Mouse (Mus musculus): ENCODE measurements around the gene Ubl3.

Gene Ubl3

DNA sequence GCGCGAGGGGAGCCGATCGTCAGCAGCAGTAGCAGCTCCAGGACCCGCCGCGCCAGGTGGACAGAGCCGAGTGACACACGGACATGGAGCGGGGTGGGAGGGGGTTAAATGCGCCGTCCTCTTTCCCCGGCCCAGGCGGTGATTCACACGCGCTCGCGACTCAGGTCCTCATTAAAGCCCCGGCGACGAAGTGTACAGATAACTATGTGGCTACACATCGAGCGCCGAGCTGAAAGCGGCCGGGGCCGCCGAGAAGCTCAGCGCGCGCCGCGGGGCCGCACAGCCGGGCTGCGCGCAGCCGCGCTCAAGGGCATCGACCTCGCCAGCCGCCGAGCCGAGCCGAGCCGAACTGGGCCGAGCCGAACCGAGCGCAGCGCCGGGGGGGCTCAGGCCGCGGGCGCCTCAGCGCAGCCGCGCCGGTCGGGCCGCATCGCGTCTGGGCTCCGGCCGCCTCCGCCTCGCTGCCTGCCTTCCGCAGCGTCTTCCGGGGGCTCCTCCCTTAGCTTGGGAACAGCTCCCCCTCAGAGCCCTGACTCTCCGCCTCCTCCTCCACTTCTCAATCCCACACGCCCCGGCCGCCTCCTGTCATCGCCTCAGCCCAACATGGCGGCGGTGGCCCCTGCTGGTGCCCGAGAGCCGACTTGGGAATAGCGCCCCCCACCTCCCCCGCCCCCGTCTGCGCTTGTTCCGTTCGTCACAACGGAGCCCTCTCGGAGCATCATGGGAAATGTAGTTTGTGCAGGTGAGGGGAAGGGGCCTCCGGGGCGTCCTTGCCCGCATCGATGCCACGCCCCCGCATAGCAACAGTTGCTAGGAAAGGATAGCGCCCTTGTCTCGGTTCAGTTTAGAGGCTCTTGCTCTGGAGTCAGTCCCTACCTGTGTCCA lies at the start of gene Ubl3:
Gene Ubl3, minus strand, starts transcription at position 603 of the 885 bp plus-strand sequence.
- peak; percentile 76 to 90 for DNase-seq (ENCODE audit: low spot score in 2 of 2)

DNA sequence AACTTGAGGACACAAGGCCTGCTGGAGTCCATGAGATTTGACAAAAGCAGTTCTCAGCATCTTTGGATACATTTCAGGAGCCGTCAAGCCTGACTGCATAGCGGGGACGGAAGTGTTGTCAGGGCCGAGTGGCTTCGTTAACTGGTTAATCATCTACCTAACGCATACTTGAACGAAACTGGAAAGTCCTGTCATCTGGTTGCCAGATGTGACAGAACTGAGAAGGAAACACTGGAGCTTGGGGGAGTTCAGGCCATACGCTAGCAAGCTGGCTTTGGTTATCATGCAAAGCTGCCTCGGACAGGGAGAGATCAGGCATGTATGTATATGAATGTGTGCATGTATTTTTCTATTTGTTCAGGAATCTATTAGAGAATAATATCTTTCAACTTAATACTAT lies 45.8 kb upstream of the Ubl3 start:
- DNase-seq (ENCODE audit: low spot score in 2 of 2) = no peak

DNA sequence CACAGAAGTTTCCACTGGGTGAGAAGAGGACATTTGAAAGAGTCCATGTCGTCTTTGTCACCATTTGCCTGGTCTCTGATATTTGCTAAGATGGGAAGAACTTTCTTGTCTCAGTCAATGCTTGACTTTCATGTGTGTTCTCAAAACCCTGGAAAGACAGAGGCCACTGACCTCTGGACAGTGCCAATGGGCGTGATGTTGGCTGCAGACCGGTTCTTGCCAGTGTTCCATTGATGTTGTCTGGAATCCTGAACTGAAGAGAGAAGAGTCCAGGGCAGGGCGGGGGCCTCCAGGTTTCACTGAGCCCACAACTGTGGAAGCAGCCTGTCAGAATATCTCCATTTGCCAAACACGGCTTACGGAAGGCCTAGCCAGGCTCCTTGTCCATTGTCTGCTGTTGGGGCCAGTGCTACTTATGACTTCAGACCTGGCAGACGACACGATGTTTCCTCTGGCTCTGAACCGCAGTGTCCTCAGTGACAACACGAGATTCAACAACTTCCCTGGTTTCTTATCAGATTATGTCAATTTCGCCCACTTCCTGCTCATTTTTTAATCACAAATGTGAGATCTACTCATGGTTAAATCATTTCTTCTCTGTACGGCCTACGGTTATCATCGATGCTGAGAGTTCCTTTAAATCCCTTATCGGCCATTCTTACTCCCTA lies 43.6 kb upstream of the Ubl3 start:
- no peak for DNase-seq (ENCODE audit: low spot score in 2 of 2)

DNA sequence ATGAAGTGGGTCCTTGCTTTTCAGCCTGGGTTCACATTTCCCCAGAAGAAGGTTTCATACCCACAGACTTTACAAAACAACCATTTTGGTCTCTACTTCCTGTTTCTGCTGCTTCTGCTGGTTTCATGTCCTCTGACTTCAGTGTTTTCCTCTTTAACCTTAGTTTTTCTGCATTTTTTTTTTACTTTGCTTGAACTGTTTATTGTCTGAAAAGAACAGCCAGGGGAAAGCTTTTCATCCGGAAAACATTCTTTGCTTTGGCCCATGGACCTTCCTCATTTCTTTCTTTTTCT lies 42.8 kb upstream of the Ubl3 start:
- DNase-seq (ENCODE audit: low spot score in 2 of 2) = no peak

DNA sequence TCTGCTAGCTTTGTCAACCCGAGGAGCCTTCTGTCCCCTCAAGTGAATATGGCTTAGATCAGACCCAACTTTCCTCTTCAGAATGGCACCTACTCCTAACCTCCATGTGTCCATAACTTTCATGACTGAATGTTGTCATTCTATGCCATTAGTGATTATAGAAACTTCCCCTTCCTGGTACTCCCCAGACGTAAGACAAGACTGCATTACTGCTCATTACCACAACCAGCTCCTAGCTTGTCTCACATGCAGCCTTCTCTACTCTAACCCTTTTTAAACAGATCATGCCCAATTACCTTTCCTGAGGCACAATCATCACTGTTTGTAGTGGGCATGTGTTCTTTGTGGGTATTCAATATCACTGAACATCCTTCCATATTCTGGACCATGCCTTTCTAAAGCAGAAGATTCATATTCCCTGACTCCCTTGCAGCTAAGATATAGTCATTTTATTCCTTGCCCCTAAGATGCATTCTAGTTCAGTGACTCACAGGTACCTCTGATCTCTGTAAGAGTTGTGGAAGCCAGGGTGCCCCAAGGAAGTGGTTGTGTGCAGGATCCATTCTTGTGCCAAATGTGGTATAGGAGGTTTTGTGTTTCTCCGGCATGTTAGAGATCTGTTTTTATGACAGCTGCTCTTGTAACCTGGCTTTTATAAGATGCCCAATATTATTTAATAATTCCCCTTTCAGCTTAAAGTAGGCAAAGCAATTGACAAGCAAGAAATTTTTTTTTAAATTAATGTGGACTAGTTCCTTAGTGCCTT lies 42.3 kb upstream of the Ubl3 start:
- no peak for DNase-seq (ENCODE audit: low spot score in 2 of 2)

DNA sequence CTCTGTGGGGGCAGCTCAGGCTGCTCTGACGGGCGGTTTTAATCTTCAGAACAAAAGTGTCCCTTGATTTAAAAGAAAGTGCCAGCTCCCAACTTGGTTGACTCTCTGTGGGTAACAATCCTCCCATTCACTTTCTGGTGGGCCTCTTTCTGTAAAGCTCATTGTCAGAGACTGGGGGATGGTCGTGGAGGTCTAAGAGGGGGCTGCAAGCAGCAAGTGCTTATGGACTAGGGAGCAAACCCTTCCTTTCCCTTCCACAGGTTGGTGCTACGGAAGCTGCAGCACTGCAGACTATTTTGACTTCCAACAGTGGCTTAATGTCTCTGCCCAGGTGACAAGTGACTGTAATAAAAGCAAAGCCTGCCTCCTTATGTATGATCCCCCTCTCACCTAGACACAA lies 41.0 kb upstream of the Ubl3 start:
- DNase-seq (ENCODE audit: low spot score in 2 of 2) = no peak

DNA sequence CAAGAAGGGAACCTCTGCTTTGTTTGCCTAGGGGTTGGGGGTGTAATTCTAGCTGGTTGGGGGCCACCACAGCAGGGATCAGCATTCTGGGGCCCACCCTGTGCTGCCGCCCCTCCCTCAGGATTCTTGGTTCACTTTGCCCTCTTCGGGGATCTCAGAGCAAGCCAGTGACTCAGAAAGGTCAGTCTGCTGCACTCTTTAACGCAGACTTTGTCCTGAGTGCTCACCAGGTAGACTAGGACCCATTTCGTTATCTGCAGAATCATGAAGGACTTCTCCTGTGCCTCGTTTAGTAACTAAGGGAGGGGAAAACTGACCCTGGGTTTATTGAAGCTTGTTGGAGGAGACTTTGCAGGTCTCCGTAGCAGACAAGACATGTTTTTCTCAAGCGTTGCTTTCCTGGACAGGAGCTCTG lies 38.9 kb upstream of the Ubl3 start:
- no peak for DNase-seq (ENCODE audit: low spot score in 2 of 2)

DNA sequence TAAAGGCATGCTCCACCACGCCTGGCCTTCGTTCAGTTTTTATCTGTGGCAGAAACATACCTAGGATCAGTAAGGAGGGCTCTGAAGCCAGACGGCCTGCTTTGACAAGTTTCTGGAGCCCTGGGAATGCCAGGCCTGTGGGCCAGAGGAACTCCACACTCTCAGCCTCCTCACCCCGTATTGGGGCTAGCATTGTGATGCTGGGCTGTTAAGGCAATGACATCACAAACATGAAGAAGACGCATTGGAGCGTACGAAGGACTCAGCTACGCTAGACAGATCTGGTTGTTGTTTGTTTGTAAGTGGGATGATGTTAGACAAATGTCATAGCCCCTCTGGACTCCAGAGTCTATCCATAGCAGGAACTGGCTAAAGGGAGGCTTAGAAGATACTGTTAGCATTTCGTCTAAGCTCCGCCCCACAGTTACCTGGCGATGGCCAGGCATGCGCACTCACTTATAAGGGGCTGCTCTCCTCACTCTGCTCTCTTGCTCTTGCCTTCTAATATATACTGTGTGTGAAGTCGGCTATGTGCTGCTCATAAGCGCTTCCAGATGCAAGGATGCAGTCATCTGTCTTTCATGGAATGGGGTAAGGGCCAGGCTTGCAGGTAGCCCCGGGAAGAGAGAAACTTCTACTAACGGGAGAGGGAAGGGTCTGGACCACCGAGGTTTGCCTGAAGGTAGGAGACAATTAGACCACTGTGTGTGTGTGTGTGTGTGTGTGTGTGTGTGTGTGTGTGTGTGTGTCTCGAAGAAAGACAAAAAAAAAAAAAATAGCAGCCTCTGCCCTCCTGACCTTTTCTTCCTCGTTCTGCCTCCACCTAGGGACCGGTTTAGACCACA lies 38.2 kb upstream of the Ubl3 start:
- no peak for DNase-seq (ENCODE audit: low spot score in 2 of 2)

DNA sequence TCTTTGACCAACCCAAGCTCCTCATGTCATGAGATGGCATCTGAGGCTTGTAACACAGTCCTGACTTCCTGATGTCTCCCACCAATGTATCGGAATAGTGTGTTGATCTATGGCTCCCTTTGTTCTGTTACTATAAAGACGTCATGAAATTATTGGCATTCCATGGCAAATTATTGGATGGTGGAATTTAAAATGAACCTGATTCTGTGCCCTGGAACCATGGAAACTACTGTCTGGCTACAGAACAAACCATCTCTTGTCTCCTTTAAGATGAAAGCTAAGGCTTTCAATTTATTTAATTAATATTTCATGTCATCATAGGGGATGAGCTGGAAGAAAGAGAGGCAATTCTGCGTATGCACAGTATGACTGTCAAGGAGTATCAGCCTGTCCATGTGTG lies 36.4 kb upstream of the Ubl3 start:
- no peak for DNase-seq (ENCODE audit: low spot score in 2 of 2)

DNA sequence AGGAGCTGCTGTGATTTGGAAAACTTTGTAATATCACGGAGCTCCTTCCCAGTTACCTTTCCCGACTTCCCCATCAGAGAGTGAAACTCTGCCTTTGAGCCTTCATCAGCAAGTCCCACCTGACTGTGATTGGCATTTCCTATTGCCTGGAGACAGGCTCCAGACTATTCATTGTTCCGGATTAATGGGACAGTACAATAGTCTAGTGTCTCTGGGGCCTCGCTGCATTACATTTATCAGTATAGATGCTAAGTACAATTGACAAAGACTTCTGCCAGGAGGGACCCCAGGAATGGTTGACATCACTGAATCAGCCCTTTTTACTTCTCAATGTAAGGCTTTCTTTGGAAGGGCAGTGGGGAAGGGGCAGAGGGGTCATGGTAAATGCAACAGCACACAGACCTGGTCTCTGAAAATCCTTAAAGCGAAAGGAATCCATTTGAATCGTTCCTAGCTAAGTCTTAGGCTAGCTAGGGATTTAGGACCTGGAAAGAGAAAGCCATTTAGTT lies 35.6 kb upstream of the Ubl3 start:
- DNase-seq (ENCODE audit: low spot score in 2 of 2) = no peak

DNA sequence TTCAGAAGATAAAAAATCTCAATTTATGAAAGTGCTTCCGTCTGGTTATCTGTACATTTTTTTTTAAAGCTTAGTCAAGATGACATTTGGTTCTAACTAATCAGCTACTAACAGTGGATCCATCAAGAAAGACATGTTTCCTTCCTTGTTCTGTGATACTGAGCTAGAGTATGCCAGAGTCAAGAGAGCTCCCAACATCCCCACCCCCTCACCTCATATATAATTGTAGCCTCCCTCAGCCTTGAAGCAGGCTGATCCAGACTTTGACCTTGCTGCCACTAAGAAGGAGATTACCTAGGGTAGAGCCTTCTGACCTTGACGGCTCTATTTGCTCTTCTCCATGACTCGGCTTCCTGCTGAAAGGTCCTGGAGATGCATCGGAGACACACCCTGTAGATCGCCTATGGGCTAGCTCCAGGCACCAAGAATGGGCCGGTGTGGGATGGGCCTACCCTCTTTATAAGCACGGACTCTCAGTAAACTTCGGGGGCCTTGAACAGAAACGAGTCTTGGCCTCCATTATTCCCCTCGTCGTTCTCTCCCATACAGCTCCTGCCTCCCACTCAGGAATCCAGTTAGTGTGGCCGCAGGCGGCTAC lies 27.9 kb upstream of the Ubl3 start:
- no peak for DNase-seq (ENCODE audit: low spot score in 2 of 2)

DNA sequence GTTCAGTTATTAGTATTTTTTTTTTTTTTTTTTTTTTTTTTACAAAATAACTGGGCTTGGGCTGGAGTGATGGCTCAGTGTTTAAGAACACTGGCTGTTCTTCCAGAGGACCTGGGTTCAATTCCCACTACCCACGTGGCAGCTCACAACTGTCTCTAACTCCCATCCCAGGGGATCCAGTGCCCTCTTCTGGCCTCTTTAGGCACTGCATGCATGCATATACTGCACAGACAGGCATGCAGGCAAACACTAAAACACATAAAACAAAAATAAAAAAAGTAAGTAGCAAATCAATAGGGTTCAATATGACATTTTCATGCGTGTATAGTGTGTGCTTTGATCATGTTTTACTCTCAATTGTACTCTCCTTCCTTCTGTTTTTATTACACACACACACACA lies 26.6 kb upstream of the Ubl3 start:
- DNase-seq (ENCODE audit: low spot score in 2 of 2) = no peak

DNA sequence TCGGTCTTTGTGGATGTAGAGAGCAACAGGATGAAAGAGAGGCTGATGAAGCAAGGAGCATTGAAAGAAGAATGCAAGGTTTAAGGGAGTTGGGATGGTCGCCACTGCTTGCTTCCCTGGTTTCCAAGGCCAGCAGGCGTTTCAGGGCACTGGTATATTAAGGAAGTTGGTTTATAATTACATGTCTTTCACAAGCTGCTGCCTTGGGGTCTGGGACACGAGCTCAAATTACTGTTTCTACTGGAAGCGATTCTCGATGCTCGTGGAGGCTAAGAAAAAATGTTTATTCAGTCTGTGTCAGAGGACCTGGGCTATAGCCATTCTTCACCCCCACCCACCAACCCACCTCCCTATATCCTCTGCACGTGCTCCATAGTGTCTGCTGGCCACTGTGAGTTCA lies 25.8 kb upstream of the Ubl3 start:
- DNase-seq (ENCODE audit: low spot score in 2 of 2) = no peak

DNA sequence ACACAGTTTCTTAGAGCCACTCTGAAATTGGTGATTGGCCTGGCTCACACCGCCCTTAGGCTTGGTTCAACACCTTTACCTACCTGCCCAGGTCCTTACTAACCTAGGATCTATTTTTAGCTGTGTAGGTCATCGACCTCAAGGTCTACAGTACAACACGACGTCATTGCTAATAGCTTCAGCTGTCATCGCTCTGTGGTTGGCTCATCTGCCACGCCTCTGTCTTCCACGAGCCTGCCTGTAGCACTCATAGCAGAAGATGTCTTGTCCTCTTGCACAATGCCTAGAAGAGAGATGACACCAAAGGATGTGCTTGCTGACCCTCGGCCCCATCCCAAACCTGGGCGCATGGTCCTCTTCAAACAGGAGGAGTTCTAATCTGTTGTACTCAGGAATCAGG lies 24.7 kb upstream of the Ubl3 start:
- DNase-seq (ENCODE audit: low spot score in 2 of 2) = no peak

DNA sequence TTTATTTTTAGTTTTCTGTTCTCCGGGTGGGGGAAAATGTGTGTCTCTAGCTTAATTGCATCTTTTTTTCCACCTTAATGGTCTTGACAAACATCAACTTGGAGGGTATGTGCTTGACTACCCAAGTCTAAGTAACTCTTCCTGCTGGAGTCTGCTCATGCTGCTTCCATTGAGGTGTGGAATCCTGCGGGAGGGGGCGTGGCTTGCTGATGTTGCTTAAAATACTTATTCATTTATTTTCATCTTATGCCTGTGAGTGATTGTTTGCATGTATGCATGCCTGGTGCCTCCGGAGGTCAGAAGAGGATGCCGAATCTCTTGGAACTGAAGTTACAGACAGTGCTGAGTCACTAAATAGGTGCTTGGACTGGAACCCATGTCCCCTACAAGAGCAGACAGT lies 22.6 kb upstream of the Ubl3 start:
- DNase-seq (ENCODE audit: low spot score in 2 of 2) = no peak

DNA sequence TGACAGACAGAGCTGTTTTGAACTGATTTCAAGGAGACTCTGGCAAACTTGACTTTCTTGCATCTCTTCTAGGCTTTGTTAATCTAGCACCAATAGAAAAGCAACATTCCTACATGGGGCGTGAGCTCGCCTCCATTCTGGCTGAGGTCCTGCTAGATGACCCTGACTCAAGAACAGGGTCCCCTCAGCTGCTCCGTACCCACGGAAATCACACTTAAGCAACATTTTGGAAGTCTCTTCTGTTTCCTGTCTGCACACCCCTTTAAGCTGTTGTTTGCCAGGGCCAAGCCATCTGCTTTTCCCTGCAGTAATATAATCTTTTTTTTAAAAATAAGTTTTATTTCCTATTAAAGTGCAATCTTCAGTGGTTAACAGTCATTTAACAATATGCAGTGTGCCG lies 20.1 kb upstream of the Ubl3 start:
- DNase-seq (ENCODE audit: low spot score in 2 of 2) = no peak

DNA sequence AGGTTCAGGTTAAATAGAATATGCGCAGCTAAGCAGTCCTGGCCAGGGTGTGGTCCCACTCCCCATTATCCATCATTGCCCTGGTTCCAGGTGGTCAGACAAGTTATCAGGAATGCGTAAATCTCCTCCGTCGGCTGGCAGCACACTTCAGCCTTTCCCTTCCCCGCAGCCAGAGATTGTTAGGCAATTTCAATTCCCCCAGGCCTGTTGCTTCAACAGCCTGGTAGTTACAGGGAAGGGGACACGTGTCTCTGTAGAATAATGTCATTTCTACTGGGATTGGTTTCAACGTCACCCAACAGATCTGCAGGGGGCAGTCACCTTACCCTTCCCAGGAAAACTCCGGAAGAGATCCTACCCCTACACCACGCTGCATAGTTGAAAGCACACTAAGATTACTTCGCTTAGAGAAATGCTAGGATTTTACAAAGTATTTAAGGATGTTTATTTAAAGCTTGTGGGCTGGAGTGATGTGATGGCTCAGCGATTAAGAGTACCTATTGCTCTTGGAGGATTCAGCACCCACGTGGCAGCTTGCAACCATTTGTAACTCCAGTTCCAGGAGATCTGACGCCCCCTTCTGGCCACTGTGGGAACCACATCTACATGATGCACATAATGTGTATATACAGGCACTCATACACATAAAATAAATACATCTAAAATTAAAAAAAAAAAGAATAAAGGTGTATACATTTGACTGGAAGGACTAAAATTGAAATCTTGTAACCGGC lies 18.1 kb upstream of the Ubl3 start:
- DNase-seq (ENCODE audit: low spot score in 2 of 2) = no peak

DNA sequence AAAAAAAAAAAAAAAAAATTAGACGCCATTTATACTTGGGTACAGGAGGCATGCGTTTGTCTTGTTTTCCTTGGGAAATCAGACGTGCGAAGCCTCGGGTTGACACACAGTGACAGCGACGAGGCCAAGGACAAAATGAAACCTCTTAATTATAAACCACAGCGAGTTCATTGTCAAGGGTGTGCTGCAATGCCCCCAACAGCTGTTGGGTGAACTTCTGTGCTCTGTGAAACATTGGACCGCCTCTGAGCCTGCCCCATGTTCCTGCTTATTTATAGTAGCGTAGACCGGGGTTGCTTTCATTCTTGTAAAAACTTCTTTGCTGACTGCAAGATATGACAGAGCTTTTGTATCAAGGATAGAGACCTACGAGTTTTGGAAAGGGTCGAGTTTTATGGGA lies 16.9 kb upstream of the Ubl3 start:
- DNase-seq (ENCODE audit: low spot score in 2 of 2) = no peak

DNA sequence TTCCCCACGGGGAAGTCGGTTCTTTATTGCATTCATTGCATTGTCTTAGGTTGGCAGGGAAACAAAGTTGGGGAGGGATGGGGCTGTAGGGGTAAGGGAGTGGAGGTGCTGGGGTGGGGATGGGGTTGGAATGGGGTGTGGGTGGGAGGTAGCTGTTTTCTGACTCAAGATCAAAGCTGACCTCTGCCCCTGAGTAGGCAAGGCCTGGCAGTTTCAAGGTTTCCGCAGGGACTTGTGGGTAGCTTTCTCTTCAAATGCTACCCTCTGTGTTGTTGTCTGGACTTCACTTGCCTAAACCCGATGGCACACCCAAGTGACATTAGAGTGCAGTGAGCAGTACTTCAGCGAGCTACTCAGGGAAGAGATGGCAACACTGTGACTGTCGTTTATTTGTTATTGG lies 13.0 kb upstream of the Ubl3 start:
- DNase-seq (ENCODE audit: low spot score in 2 of 2) = no peak

DNA sequence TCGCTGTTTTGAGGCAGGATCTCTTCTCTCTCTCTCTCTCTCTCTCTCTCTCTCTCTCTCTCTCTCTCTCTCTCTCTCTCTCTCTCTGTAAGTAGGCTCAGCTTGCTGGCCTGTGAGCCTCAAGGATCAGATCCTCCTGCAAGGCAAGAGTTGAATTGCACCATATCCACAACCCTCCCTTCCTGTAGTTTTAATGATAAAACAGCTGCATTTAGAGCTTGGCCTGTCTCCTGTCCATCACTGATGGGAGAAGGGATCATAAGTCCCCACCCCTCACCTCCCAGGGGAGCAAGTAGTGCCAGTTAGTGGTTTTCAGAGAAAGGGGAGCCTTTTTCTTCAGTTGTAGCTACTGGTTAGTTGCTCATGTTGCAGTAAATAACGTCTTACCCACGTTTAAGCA lies 11.5 kb upstream of the Ubl3 start:
- no peak for DNase-seq (ENCODE audit: low spot score in 2 of 2)

DNA sequence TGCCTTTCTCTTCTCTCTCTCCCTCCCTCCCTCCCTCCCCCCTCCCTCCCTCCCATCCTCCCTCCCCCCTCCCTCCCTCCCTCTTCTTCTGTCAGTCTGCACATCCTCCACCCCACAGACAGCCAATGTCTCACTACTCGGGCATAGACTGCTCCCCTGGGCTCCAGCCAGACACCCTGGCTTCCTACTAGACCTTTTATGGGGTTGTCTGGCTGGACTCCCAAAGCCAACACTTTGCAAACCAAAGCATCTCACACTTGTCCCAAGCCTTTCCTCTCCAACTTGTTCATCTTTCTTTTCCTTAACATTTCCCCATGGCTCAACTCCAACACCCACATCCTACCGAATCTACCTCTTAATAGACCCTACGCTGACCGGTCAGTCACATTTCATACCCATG lies 10.7 kb upstream of the Ubl3 start:
- DNase-seq (ENCODE audit: low spot score in 2 of 2) = no peak

All from urinary bladder, adult 18-20 months (tissue).